Mouse (Mus musculus) kidney, adult 2 months (tissue): ENCODE results near the gene Hectd4.
A peak's percentile ranks its signal among the peaks of the same experiment; 100 is the strongest.

ENCODE experiments used
- CTCF ChIP-seq: fragments of 200-500 bp; conservative IDR thresholded peaks from 2 replicates; pipeline ENCODE4 v1.5.1; 2011; ENCODE audit warnings: low read depth, mild to moderate bottlenecking, control low read depth, low read length, moderate library complexity, mixed read lengths; ENCODE audit not compliant: insufficient read depth, insufficient read length
- POLR2A ChIP-seq: fragments of 200-500 bp; IDR thresholded peaks from one replicate; pipeline ENCODE4 v1.6.1; 2011; ENCODE audit warnings: low read depth, low read length, control low read depth

DNA sequence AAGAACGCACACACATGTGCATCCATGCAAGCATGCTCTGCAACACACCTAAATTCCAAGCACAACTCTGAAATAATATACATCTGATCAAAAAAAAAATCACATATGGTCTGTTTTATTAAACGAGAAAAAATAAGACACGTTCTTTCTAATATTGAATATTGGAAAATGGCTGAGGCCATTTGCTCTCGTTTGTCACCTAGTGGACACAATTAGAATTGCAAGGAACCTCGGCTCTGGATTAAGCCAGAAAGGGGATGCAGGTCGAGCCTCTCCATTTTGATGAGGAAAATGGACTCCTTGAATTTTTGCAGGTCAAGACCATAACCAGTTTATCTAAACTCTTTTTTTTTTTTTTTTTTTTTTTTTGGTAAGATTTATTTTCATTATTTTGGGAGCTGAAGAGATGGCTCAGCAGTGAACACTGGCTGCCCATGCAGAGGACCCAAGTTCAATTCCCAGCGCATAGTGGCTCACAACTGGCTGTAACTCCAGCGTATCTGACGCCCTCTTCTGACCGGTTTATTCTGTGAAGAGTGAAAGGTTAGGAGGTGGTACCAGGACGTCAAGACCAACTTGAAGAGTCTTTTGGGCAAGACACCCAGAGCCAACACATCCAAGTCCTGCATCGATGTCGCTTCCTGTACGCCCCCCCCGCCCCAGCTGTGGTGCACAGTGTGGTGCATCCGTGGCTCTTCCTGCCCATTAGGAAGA, 172.8 kb downstream of the Hectd4 start:
- TF ChIP-seq CTCF (peak; percentile 51), POLR2A (no peak)
